Mouse (Mus musculus) neural tube, embryonic 13.5 days (tissue): ENCODE data around the gene Cys1. TPM values are rescaled to one million over a fixed set of nuclear protein-coding genes. Genes with fewer than 3 reads are reported as not detected.
A peak's percentile ranks its signal among the peaks of the same experiment; 100 is the strongest.

Experiments used
- ATAC-seq: fragments of 200-750 bp; cut with Nextera tagmentation; 2 replicates; pipeline ENCODE4 v1.8.0; 2017; ENCODE audit warnings: low read depth, mild to moderate bottlenecking, moderate TSS enrichment, moderate library complexity
- H3K27ac ChIP-seq: fragments of 300-500 bp; sonication (generic); replicated peaks from 2 replicates; pipeline ENCODE4 v1.5.1; 2015; ENCODE audit warnings: moderate library complexity, mild to moderate bottlenecking, inconsistent platforms
- H3K27me3 ChIP-seq: fragments of 300-500 bp; sonication (generic); 2 replicates; pipeline ENCODE4 v1.6.1; 2015; ENCODE audit warnings: mild to moderate bottlenecking, inconsistent platforms
- H3K36me3 ChIP-seq: fragments of 300-500 bp; sonication (generic); 2 replicates; pipeline ENCODE4 v1.6.1; 2015; ENCODE audit warnings: mild to moderate bottlenecking, inconsistent platforms
- H3K4me1 ChIP-seq: fragments of 300-500 bp; sonication (generic); replicated peaks from 2 replicates; pipeline ENCODE4 v1.6.1; 2015; ENCODE audit warnings: inconsistent platforms
- H3K4me2 ChIP-seq: fragments of 300-500 bp; sonication (generic); 2 replicates; pipeline ENCODE4 v1.6.1; 2015; ENCODE audit warnings: inconsistent platforms, mild to moderate bottlenecking, moderate library complexity
- H3K4me3 ChIP-seq: fragments of 300-500 bp; sonication (generic); 2 replicates; pipeline ENCODE4 v1.5.1; 2015; ENCODE audit warnings: mild to moderate bottlenecking, inconsistent platforms
- H3K9ac ChIP-seq: fragments of 300-500 bp; sonication (generic); 2 replicates; pipeline ENCODE4 v1.6.1; 2015; ENCODE audit warnings: moderate library complexity, mild to moderate bottlenecking, inconsistent platforms
- H3K9me3 ChIP-seq: fragments of 300-500 bp; sonication (generic); 2 replicates; pipeline ENCODE4 v1.6.1; 2016; ENCODE audit warnings: inconsistent platforms
- WGBS: fragments of 180-500 bp; shearing (Covaris S2); methylation state at CpG from one replicate; pipeline ENCODE4 v1.1.7; 2015; 5-methylcytosine and 5-hydroxymethylcytosine counted together
- polyA plus RNA-seq: library from polyadenylated mRNA; unstranded; fragments of >200 nt; fragmentation: Nextera tagmentation; extraction: Ambion mirVana; gene quantifications from 2 replicates; pipeline ENCODE4 v1.2.1, GENCODE M21; 2015

Cys1 gene
- polyA plus RNA-seq, 1 experiment from 2014 or later = 1.8 TPM

DNA sequence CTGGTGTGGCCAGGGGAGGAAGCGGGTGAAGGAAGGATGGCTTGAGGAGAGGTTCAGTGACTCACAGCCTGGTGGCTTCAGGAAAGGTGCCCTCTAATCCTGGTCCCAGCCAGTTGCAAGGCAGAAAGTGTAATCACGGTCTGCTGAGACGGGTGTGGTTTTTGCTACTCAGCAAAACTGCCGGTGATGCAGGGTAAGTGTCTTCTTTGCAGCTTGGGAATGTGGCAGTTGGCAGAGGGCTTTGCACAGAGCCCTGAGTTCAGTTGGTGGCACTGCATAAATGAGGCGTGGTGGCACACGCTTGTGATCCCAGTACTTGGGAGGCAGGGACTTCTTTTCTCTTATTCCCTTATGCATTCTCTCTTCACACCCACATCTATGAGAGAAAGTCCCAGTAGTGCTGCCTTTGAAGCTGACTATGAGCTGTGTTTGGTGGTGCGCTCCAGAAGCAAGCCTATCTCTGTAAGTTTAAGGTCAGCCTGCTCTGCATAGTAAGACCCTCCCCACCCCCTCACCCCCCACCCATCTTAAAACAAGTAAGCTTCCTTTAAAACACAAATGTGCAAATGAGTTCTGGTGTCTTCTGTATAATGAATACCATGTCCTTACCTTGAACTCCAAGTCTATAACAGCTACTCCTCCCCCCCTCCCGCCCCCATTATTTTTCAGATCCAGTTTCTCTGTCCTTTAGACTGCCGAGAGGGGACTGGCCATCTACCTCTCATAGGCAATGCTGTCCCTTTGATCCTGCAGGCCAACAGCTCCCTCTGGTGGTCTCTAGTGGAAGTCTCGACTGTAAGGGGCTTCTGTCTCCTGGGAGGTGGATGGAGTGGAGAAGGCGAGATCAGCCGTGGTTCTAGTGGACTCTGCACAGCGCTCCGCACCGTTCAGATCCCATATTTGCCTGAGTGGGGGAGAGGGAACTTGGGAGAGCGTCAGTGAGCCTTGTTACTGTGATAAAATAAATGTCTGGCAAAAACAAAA is 15.2 kb upstream of the Cys1 start:
- peak overlapping the region; percentile 39 for H3K4me2 ChIP-seq

DNA sequence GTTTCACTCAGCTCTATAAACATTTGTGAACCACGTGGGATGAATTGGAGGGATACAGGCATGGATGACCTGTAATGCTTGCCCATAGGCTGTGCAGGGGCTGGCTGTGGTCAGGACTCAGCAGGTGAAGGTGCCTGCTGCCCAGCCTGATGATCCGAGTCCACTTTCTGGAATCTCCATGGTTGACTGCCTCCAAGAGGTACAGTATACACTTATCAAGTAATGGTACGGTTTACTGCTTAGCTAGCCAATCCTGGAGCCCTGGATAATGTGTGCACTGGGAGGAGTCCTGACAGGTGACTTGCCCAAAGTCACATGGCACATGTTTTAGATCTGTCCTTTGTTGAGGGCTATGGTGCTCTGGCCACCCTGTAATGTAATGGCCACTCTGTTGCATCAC is 8.7 kb upstream of the Cys1 start:
- H3K4me2 ChIP-seq = no peak overlapping the region
- no peak for ATAC-seq
- no peaks in the 10 kb centered on the region for H3K4me1 ChIP-seq
- H3K27ac ChIP-seq = no peak overlapping the region
- 0 out of 2 replicates have a peak, but pooled peaks cover 5% of the 10 kb centered on the region for H3K27me3 ChIP-seq
- no peak overlapping the region for H3K9ac ChIP-seq
- WGBS = 94% methylated on average over 3 of the region's 3 CpGs
- H3K9me3 ChIP-seq = no peaks in the 10 kb centered on the region
- H3K4me3 ChIP-seq = no peak overlapping the region
- H3K36me3 ChIP-seq = no peaks in the 10 kb centered on the region

More for the DNA sequence above, 15.2 kb upstream of the Cys1 start:
- peak; percentile 93 for ATAC-seq
- WGBS = 38% methylated on average over 16 of the region's 16 CpGs
- Histone ChIP-seq H3K9me3 (no peaks in the 10 kb centered on the region), H3K4me1 (no peaks in the 10 kb centered on the region), H3K27ac (no peak overlapping the region), H3K4me3 (no peak overlapping the region), H3K36me3 (no peaks in the 10 kb centered on the region), H3K9ac (no peak overlapping the region), H3K27me3 (no peaks in the 10 kb centered on the region)

DNA sequence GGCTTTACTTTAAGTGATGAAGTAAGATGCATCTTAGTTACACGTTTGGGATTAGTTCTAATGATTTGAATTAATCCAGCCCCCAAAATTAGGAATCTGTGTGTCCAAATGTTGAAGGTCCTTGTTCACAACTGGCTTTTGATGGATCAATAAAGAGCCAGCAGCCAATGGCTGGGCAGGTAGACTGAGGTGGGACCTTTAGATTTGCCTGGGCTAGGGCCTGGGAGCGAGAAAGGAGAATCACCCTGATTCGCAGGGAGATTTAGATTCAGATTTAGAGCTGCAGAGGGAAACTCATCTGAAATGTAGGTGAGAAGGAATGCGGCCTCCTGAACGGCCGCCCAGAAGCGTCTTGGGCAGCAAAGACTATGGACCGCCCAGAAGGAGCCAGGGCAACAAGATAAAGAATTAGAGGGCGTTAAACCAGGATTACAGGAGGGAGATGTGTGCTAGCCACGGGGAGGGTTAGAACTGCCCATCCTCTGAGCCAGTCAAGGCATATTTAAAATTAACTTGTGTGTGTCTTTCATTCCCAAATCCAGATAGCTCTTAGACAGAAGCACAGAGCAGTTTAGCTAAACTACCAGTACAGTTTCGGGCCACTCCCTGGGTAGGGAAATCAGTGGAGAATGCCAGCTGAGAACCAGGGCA is 5.2 kb upstream of the Cys1 start:
- Histone ChIP-seq H3K9ac (no peak overlapping the region), H3K27me3 (peaks cover 34% of the 10 kb centered on the region), H3K4me2 (no peak overlapping the region), H3K27ac (no peak overlapping the region), H3K4me1 (no peaks in the 10 kb centered on the region), H3K36me3 (no peaks in the 10 kb centered on the region), H3K9me3 (no peaks in the 10 kb centered on the region), H3K4me3 (no peak overlapping the region)
- WGBS = 73% methylated on average over 11 of the region's 11 CpGs
- no peak for ATAC-seq

DNA sequence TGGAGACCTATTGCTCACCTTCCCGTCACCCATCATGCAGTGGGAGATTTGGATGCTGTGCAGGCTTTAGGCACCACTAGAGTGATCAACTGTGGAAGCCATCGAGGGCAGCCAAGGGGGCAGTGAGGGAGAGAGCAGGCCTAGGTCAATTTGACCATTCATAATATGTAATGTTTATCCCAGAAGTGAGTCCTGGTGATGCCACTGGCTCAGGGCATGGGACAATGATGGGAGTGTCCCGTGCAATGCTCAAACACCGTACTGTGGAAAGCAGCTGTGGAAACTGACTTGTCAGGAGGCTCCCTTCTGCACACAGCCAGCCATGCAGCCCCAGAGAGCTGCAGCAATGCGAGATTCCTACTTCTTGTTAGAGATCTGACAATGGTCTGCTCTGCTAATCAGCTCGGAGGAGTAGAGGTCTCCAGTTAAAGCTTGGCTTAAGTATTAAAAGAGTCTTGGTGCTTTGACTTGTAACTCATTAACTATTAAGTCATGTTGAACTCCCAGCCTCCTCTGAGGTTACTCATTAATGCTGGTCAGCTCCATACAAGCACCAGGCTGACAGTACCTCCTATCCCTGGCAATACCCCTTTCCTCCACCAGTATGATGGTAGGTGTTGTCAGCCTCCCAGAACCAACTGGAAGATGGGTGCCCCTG is 4.6 kb upstream of the Cys1 start:
- Histone ChIP-seq H3K4me2 (no peak overlapping the region), H3K9me3 (no peaks in the 10 kb centered on the region), H3K4me3 (no peak overlapping the region), H3K4me1 (peaks cover 6% of the 10 kb centered on the region), H3K9ac (no peak overlapping the region), H3K27ac (no peak overlapping the region), H3K27me3 (peaks cover 40% of the 10 kb centered on the region), H3K36me3 (no peaks in the 10 kb centered on the region)
- no peak for ATAC-seq
- 66% methylated on average over 6 of the region's 6 CpGs for WGBS

DNA sequence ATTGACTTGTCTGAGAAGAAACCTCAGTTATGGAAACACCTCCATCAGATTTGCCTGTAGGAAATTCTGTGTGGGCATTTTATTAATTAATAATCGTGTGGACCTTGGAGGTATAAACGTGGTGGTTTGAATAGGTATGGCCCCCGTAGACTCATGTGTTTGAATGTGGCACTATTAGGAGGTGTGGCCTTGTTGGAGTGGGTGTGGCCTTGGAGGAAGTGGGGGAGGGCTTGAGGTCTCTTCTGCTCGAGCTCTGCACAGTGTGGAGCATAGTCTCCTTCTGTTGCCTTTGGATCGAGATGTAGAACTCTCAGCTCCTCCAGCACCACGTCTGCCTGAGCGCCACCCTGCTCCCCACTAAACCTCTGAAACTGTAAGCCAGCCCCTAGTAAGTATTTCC is 1.8 kb upstream of the Cys1 start:
- H3K9me3 ChIP-seq = no peaks in the 10 kb centered on the region
- H3K4me1 ChIP-seq = peaks cover 16% of the 10 kb centered on the region
- H3K27me3 ChIP-seq = peaks cover 61% of the 10 kb centered on the region
- H3K27ac ChIP-seq = no peak overlapping the region
- no peak overlapping the region for H3K9ac ChIP-seq
- no peak overlapping the region for H3K4me3 ChIP-seq
- no peak overlapping the region for H3K4me2 ChIP-seq
- WGBS = 73% methylated on average over 7 of the region's 7 CpGs
- H3K36me3 ChIP-seq = no peaks in the 10 kb centered on the region
- no peak for ATAC-seq

DNA sequence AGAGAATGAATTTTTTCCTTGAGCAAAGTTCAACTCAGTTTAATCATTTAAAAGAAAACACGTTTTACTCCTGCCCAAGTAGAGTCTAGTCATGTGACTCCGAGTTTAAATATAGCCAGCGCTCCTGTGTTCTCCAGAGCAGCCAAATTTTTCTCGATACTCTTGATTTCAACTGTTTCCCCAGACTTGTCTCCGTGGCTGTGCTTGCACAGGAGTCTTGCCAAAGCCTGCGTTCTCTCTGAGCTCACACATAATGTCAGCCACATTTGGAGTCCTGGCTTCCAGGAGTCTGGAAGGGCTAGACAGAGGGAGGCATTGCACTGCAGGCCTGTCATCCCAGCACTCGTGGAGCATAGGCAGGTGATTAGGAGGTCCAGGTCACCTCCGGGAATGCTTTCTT is 950 bp upstream of the Cys1 start:
- peaks cover 16% of the 10 kb centered on the region for H3K4me1 ChIP-seq
- no peak overlapping the region for H3K4me3 ChIP-seq
- H3K9ac ChIP-seq = no peak overlapping the region
- H3K27me3 ChIP-seq = peaks cover 61% of the 10 kb centered on the region
- 57% methylated on average over 8 of the region's 8 CpGs for WGBS
- no peaks in the 10 kb centered on the region for H3K36me3 ChIP-seq
- H3K9me3 ChIP-seq = no peaks in the 10 kb centered on the region
- H3K27ac ChIP-seq = no peak overlapping the region
- no peak for ATAC-seq
- H3K4me2 ChIP-seq = no peak overlapping the region

DNA sequence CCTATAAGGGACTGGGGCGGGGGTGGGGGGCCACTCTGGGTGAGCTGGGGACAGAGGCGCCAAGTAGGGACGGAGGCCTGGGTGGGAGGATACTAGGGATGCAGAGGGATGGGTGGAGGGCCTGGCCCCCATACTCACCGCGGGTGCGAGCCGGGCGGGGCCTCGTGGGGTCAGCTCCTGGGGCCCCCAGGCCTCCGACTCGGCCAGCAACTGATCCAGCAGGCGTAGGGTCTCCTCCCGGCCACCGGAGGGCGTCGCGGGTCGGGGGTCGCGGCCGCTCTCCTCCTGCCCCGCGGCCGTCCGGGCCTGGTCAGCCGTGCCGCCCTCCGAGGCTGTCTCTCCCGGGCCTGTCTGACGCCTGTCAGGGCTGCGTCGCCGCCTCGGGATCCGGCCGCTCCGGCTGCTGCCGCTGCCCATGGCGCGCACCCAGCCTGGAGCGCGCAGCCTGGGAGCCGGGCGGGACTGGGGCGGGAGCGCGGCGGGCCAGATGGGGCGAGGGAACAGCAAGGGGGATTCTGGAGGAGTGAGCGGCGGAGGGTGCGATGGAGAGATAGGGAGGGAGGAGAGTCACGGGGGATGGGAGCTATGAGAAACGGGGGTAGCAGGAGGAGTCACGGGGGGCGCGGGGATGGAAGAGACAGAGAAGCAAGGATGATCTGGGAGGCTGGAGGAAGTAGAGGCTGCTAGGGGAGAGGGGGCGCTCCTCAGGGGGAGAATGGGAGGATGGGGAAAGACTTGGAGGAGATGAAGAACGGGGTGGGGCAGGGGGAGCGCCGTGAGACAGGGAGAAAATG is 924 bp downstream of the Cys1 start:
- Histone ChIP-seq H3K4me1 (peaks cover 16% of the 10 kb centered on the region), H3K27me3 (peaks cover 56% of the 10 kb centered on the region), H3K4me2 (peak overlapping the region; percentile 90), H3K9ac (peak overlapping the region; percentile 80), H3K27ac (no peak overlapping the region), H3K4me3 (peak overlapping the region; percentile 64), H3K9me3 (no peaks in the 10 kb centered on the region), H3K36me3 (no peaks in the 10 kb centered on the region)
- 2% methylated on average over 54 of the region's 61 CpGs for WGBS
- ATAC-seq = peak; percentile 73

DNA sequence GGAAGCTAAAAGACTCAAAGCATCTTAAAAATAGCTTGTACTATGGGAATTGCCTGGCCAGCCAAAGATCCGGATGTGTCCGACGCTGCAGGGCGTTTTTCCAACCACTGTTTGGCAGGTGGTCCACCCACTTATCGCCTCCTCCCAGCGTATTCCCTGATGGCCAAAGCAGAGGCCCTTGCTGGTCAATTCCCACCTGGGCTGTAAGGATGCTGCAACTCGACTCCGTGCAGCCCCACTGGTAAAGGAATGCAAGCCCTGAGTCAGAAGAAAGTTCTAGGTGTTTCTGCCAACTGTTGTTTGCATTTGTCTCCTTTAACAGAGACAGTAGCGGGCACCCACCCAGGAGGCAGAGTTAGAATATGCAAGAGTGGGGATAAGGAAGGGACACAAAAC is 1.5 kb downstream of the Cys1 start:
- 20% methylated on average over 9 of the region's 9 CpGs for WGBS

DNA sequence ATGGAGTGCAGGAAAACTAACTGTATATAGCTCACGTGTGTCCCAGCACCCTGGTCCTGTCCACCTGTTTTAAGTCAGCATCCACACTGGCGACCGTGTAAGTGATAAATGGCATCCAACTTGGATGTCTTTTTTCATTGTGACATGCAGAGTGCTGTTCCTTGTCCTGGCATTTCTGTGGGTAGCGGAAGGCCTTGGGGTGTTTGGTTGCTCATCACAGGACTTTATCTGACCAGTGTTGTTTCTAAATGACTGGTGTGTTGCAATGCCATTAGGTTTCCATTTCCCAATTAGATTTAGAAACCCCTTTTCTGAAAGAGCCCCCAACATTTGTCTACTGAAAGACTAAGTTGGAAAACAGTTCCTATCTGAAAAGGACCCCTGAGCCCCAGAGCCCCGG is 19.5 kb downstream of the Cys1 start:
- H3K4me2 ChIP-seq = no peak overlapping the region
- H3K9ac ChIP-seq = no peak overlapping the region
- no peak overlapping the region for H3K4me3 ChIP-seq
- no peaks in the 10 kb centered on the region for H3K9me3 ChIP-seq
- WGBS = 83% methylated on average over 5 of the region's 5 CpGs
- H3K36me3 ChIP-seq = peaks cover 51% of the 10 kb centered on the region
- peaks cover 15% of the 10 kb centered on the region for H3K4me1 ChIP-seq
- no peaks in the 10 kb centered on the region for H3K27me3 ChIP-seq
- ATAC-seq = no peak
- no peak overlapping the region for H3K27ac ChIP-seq

More for the DNA sequence above, 1.5 kb downstream of the Cys1 start:
- Histone ChIP-seq H3K4me3 (peak overlapping the region; percentile 64), H3K27ac (no peak overlapping the region), H3K4me2 (peak overlapping the region; percentile 90), H3K9ac (peak overlapping the region; percentile 80), H3K27me3 (peaks cover 56% of the 10 kb centered on the region), H3K36me3 (no peaks in the 10 kb centered on the region), H3K4me1 (peaks cover 16% of the 10 kb centered on the region), H3K9me3 (no peaks in the 10 kb centered on the region)
- ATAC-seq = peak; percentile 22; the same call in 1 of the 2 replicates

DNA sequence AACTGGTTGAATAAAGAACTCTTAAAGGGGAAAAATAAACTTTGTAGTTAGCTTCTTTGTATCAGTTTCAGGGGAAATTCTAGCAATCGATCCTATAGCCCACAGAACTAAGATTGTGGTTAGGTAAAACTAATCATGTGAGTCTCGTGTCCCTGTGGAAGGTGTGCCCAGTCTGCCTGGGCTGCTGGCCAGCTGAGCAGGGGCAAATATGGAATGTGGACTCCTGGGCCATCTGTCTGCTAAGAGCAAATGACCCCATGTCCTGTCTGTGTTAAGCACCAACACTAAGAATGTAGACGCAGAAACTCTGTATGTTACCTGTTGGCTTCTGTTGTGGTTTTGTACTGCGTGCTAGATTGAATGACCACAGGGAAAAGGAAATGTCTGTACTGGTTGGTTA is 20.5 kb downstream of the Cys1 start:
- no peak overlapping the region for H3K9ac ChIP-seq
- peaks cover 25% of the 10 kb centered on the region for H3K4me1 ChIP-seq
- H3K36me3 ChIP-seq = peaks cover 60% of the 10 kb centered on the region
- H3K9me3 ChIP-seq = no peaks in the 10 kb centered on the region
- no peak overlapping the region for H3K4me3 ChIP-seq
- no peaks in the 10 kb centered on the region for H3K27me3 ChIP-seq
- ATAC-seq = no peak
- no peak overlapping the region for H3K4me2 ChIP-seq
- WGBS = 87% methylated on average over 4 of the region's 4 CpGs
- H3K27ac ChIP-seq = no peak overlapping the region

DNA sequence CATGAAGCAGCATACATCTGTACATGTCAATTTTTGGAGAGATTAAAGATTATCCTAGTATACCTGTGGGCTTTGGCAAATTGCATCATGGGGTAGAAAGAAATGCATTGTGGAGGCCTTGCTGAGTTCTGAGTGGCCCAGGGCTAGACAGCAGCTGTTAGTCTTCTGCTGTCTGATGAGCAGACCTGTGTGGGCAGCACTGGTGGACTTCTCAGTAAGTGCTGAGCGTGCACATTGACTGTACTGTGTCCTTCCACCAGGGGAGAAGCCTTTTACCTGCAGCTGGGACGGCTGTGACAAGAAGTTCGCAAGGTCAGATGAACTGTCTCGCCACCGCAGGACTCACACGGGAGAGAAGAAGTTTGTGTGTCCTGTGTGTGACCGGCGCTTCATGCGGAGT is 21.7 kb downstream of the Cys1 start:
- peaks cover 71% of the 10 kb centered on the region for H3K36me3 ChIP-seq
- no peak overlapping the region for H3K9ac ChIP-seq
- H3K4me1 ChIP-seq = peaks cover 37% of the 10 kb centered on the region
- H3K4me3 ChIP-seq = no peak overlapping the region
- no peaks in the 10 kb centered on the region for H3K9me3 ChIP-seq
- no peak overlapping the region for H3K27ac ChIP-seq
- no peaks in the 10 kb centered on the region for H3K27me3 ChIP-seq
- ATAC-seq = no peak
- no peak overlapping the region for H3K4me2 ChIP-seq
- WGBS = 95% methylated on average over 9 of the region's 9 CpGs
